Mouse (Mus musculus) stomach, embryonic 15.5 days (tissue): ENCODE results near the gene Phf12. TPM values are rescaled to one million over a fixed set of nuclear protein-coding genes. Genes with fewer than 3 reads are reported as not detected.

Source experiments
- ATAC-seq: fragments of 200-750 bp; cut with Nextera tagmentation; 2 replicates; pipeline ENCODE4 v1.8.0; 2017; ENCODE audit warnings: low read depth, moderate number of reproducible peaks, moderate TSS enrichment; ENCODE audit not compliant: insufficient read depth, low FRiP score
- H3K27ac ChIP-seq: fragments of 300-500 bp; sonication (generic); 2 replicates; pipeline ENCODE4 v1.5.1; 2015; ENCODE audit warnings: mild to moderate bottlenecking, inconsistent platforms
- H3K27me3 ChIP-seq: fragments of 300-500 bp; sonication (generic); replicated peaks from 2 replicates; pipeline ENCODE4 v1.6.1; 2015; ENCODE audit warnings: inconsistent platforms
- H3K36me3 ChIP-seq: fragments of 300-500 bp; sonication (generic); 2 replicates; pipeline ENCODE4 v1.6.1; 2015; ENCODE audit warnings: inconsistent platforms
- H3K4me1 ChIP-seq: fragments of 300-500 bp; sonication (generic); 2 replicates; pipeline ENCODE4 v1.6.1; 2015; ENCODE audit warnings: inconsistent platforms
- H3K4me2 ChIP-seq: fragments of 300-500 bp; sonication (generic); 2 replicates; pipeline ENCODE4 v1.6.1; 2015; ENCODE audit warnings: mild to moderate bottlenecking, inconsistent platforms
- H3K4me3 ChIP-seq: fragments of 300-500 bp; sonication (generic); replicated peaks from 2 replicates; pipeline ENCODE4 v1.5.1; 2015; ENCODE audit warnings: inconsistent platforms
- H3K9ac ChIP-seq: fragments of 300-500 bp; sonication (generic); 2 replicates; pipeline ENCODE4 v1.6.1; 2015; ENCODE audit warnings: inconsistent platforms
- H3K9me3 ChIP-seq: fragments of 300-500 bp; sonication (generic); 2 replicates; pipeline ENCODE4 v1.6.1; 2016; ENCODE audit warnings: inconsistent platforms
- WGBS: fragments of 180-500 bp; shearing (Covaris S2); methylation state at CpG from one replicate; pipeline ENCODE4 v1.1.7; 2015; 5-methylcytosine and 5-hydroxymethylcytosine counted together
- polyA plus RNA-seq: library from polyadenylated mRNA; unstranded; fragments of >200 nt; fragmentation: Nextera tagmentation; extraction: Ambion mirVana; gene quantifications from 2 replicates; pipeline ENCODE4 v1.2.1, GENCODE M21; 2015

The Phf12 gene
- polyA plus RNA-seq, 1 experiment from 2014 or later: 13.4 TPM

GRCm38 (mm10) chr11:77989071-77989690 lies 6.6 kb downstream of the Phf12 start:
- Histone ChIP-seq H3K4me2 (no peak overlapping the region), H3K36me3 (peaks cover 10% of the 10 kb centered on the region; the same call in 1 of the 2 replicates), H3K9me3 (no peaks in the 10 kb centered on the region), H3K27ac (no peak overlapping the region), H3K9ac (no peak overlapping the region), H3K4me1 (peaks cover 9% of the 10 kb centered on the region), H3K27me3 (no peaks in the 10 kb centered on the region), H3K4me3 (no peak overlapping the region)
- ATAC-seq: no peak
- WGBS: 86% methylated on average over 13 of the region's 13 CpGs

DNA sequence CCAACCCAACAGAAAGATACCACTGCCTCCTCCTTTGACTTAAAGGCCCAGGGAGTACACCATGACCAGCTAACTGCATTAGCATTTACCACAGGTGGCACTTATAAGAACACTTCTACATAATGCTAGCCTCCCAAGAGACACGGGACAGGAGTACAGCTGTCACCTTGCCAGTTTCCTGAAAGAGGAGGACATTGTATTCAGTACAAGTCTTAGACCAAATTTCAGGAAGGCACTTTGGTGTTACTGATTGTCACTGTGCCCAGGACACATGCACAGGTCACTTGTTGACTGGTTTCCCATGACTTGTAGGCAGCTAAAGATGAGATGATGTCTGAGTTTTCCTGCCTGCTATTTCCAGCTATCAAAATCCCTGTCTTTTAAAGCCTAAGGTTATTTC lies 13.0 kb downstream of the Phf12 start:
- Histone ChIP-seq H3K27me3 (no peaks in the 10 kb centered on the region), H3K4me3 (no peak overlapping the region), H3K9me3 (no peaks in the 10 kb centered on the region), H3K4me1 (no peaks in the 10 kb centered on the region), H3K36me3 (0 out of 2 replicates have a peak, but pooled peaks cover 3% of the 10 kb centered on the region), H3K4me2 (no peak overlapping the region), H3K9ac (no peak overlapping the region), H3K27ac (no peak overlapping the region)
- WGBS: 69% methylated on average over 1 of the region's 1 CpGs
- ATAC-seq: no peak

GRCm38 (mm10) chr11:78006446-78006845 lies 23.9 kb downstream of the Phf12 start:
- WGBS: 94% methylated on average over 5 of the region's 5 CpGs
- Histone ChIP-seq H3K9me3 (no peaks in the 10 kb centered on the region), H3K27ac (no peak overlapping the region), H3K9ac (no peak overlapping the region), H3K36me3 (peaks cover 32% of the 10 kb centered on the region), H3K4me1 (no peaks in the 10 kb centered on the region), H3K4me3 (no peak overlapping the region), H3K4me2 (no peak overlapping the region), H3K27me3 (no peaks in the 10 kb centered on the region)
- ATAC-seq: no peak

DNA sequence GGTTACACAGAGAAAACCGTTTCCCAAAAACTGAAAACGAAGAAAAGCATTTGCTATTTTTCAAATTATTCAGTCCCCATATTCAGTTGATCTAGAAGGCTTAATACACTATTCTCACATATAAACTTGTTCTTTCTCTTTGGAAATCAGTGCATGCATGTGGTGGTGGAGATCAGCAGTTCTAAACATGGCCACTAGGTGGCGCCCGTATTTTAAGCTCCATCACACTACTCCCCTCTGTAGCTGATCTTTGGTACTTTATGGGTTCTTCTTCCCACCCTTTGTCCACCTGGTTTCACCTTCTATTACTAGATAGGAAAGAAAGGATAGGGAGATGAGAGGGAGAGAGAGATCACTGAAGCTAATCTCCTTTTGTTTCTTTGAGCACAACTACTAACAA lies 37.1 kb downstream of the Phf12 start:
- Histone ChIP-seq H3K9ac (no peak overlapping the region), H3K27ac (no peak overlapping the region), H3K4me2 (no peak overlapping the region), H3K9me3 (no peaks in the 10 kb centered on the region), H3K36me3 (peaks cover 75% of the 10 kb centered on the region), H3K4me1 (no peaks in the 10 kb centered on the region), H3K27me3 (no peaks in the 10 kb centered on the region), H3K4me3 (no peak overlapping the region)
- WGBS: 17% methylated on average over 4 of the region's 4 CpGs
- ATAC-seq: no peak

- no peak overlapping the region for H3K4me3 ChIP-seq
- H3K27ac ChIP-seq: no peak overlapping the region
- no peak overlapping the region for H3K4me2 ChIP-seq
- 85% methylated on average over 8 of the region's 8 CpGs for whole genome bisulfite sequencing
- H3K9ac ChIP-seq: no peak overlapping the region
- no peak for ATAC-seq
- H3K27me3 ChIP-seq: no peaks in the 10 kb centered on the region
- peaks cover 75% of the 10 kb centered on the region for H3K36me3 ChIP-seq
- H3K9me3 ChIP-seq: no peaks in the 10 kb centered on the region
- H3K4me1 ChIP-seq: no peaks in the 10 kb centered on the region
Observed at GRCm38 (mm10) chr11:78023607-78024006, 41.1 kb downstream of the Phf12 start.

DNA sequence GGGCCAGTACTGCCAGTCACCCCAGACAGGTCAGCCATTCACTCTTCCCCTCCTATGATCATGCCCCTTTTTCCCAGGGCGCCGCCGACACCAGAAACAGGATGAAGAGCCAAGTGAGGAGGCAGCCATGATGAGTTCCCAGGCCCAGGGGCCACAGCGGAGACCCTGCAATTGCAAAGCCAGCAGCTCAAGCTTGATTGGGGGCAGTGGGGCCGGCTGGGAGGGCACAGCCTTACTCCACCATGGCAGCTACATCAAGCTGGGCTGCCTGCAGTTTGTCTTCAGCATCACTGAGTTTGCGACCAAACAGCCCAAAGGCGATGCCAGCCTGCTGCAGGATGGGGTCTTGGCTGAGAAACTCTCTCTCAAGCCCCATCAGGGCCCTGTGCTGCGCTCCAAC lies 46.7 kb downstream of the Phf12 start:
- ATAC-seq: no peak
- peaks cover 50% of the 10 kb centered on the region for H3K36me3 ChIP-seq

GRCm38 (mm10) chr11:78030600-78030999 lies 48.0 kb downstream of the Phf12 start:
- Histone ChIP-seq H3K27ac (no peak overlapping the region; the same call in 1 of the 2 replicates), H3K4me2 (no peak overlapping the region), H3K36me3 (peaks cover 44% of the 10 kb centered on the region), H3K9me3 (no peaks in the 10 kb centered on the region), H3K4me1 (peaks cover 14% of the 10 kb centered on the region), H3K27me3 (no peaks in the 10 kb centered on the region), H3K9ac (no peak overlapping the region), H3K4me3 (no peak overlapping the region)
- ATAC-seq: no peak
- 72% methylated on average over 2 of the region's 2 CpGs for WGBS

More for the DNA sequence above, 46.7 kb downstream of the Phf12 start:
- H3K27ac ChIP-seq: no peak overlapping the region
- no peak overlapping the region for H3K4me2 ChIP-seq
- no peak overlapping the region for H3K9ac ChIP-seq
- WGBS: 92% methylated on average over 8 of the region's 8 CpGs
- H3K4me3 ChIP-seq: no peak overlapping the region
- H3K27me3 ChIP-seq: no peaks in the 10 kb centered on the region
- H3K9me3 ChIP-seq: no peaks in the 10 kb centered on the region
- H3K4me1 ChIP-seq: peaks cover 14% of the 10 kb centered on the region

GRCm38 (mm10) chr11:78031389-78031788 lies 48.8 kb downstream of the Phf12 start:
- Histone ChIP-seq H3K9me3 (no peaks in the 10 kb centered on the region), H3K9ac (no peak overlapping the region), H3K36me3 (peaks cover 36% of the 10 kb centered on the region), H3K27me3 (no peaks in the 10 kb centered on the region), H3K4me2 (peak overlapping the region; percentile 97), H3K4me1 (peaks cover 14% of the 10 kb centered on the region), H3K27ac (peak overlapping the region; percentile 89), H3K4me3 (peak overlapping the region; percentile 71)
- ATAC-seq: no peak
- WGBS: 44% methylated on average over 6 of the region's 6 CpGs

DNA sequence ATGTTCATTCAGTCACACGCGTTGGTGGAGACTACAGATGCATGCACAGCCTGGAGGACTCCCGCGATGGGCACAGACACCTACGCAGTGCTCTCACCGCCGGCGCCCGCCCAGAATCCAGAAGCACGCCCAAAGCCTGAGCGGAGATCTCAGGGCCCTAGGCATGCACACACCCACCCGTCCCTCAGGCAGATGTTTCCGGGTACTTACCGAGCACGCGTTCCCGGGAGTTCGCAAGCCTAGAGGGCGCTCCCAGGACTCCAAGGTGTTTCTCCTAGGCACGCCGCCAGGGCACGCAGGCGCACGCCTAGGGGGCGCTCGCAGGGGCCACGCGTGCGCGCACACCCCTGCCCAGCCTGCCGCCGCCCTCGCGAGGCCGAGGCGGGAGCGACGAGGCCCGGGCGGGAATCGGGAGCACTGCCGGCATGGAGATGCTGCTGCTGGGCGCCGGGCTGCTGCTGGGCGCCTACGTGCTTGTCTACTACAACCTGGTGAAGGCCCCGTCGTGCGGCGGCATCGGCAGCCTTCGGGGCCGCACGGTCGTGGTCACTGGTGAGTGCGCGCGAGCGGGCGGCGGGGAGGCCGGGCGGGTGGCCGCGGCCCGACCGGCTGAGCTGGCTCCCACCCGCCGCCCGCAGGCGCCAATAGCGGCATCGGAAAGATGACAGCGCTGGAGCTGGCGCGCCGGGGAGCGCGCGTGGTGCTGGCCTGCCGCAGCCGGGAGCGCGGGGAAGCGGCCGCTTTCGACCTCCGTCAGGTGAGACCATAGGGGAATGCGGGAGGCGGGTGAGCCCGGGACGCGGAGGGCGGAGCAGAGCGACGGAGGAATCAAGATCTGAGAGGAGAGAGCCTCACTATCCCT lies 49.6 kb downstream of the Phf12 start, which contains the start of gene Dhrs13:
TSS of gene Dhrs13 (plus strand) at position 334 of the 862 bp plus-strand sequence.
- Histone ChIP-seq H3K27ac (peak within 1 kb of the TSS; percentile 89), H3K9ac (peak within 1 kb of the TSS; percentile 65), H3K36me3 (peaks cover 28% of the 10 kb centered on the region), H3K4me2 (peak within 1 kb of the TSS; percentile 97), H3K27me3 (no peaks in the 10 kb centered on the region), H3K4me3 (peak within 1 kb of the TSS; percentile 71), H3K9me3 (no peaks in the 10 kb centered on the region), H3K4me1 (peaks cover 19% of the 10 kb centered on the region)
- peak; percentile 91 for ATAC-seq
- WGBS: under 1% methylated on average over 94 of the region's 96 CpGs

DNA sequence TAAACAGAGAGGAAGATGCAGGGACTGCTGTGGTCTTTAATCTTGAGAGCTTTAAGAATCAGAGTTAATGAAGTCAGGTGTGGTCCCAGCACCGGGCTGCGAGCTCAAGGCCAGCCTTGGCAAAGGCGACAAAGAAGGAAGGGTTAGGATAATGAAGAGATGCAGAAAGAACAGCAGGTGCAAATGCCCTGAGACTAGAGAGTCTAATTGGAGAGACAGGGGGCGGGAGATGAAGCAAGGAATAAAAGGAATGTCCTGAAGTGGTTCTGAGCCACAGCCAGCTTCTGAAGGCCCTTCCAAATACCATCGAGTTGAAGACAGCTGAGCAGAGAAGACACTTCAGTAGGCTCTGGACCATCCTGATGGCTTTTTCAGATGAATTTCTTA lies 50.2 kb downstream of the Phf12 start:
- Histone ChIP-seq H3K27ac (peak overlapping the region; percentile 89; the same call in 1 of the 2 replicates), H3K4me3 (peak overlapping the region; percentile 71), H3K4me1 (peaks cover 25% of the 10 kb centered on the region), H3K9me3 (no peaks in the 10 kb centered on the region), H3K4me2 (peak overlapping the region; percentile 97), H3K9ac (peak overlapping the region; percentile 65), H3K36me3 (peaks cover 23% of the 10 kb centered on the region), H3K27me3 (no peaks in the 10 kb centered on the region)
- ATAC-seq: no peak
- 10% methylated on average over 5 of the region's 5 CpGs for WGBS

DNA sequence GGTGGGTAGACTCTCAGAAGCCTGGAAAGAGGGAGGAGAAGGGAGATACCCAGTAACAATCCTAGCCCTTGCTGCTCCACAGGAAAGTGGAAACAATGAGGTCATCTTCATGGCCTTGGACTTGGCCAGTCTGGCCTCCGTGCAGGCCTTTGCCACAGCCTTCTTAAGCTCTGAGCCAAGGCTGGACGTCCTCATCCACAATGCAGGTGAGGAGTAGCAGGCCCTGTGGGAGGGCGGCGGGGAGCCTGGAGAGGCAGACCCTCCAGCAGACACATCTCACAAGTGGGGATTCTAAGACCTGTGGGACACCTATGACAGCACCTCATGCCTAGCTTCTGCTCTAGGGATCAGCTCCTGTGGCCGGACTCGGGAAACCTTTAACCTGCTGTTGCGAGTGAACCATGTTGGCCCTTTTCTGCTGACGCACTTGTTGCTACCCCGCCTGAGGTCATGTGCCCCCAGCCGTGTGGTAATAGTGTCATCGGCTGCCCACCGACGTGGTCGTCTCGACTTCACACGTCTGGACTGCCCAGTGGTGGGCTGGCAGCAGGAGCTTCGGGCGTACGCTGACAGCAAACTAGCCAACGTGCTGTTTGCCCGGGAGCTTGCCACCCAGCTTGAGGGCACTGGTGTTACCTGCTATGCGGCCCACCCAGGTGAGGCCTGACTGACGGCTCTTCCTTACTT lies 51.5 kb downstream of the Phf12 start:
- Histone ChIP-seq H3K9ac (no peak overlapping the region), H3K4me1 (peaks cover 36% of the 10 kb centered on the region), H3K9me3 (no peaks in the 10 kb centered on the region), H3K4me2 (no peak overlapping the region), H3K36me3 (peaks cover 14% of the 10 kb centered on the region), H3K27me3 (no peaks in the 10 kb centered on the region), H3K4me3 (no peak overlapping the region), H3K27ac (no peak overlapping the region)
- WGBS: 94% methylated on average over 23 of the region's 23 CpGs
- no peak for ATAC-seq

DNA sequence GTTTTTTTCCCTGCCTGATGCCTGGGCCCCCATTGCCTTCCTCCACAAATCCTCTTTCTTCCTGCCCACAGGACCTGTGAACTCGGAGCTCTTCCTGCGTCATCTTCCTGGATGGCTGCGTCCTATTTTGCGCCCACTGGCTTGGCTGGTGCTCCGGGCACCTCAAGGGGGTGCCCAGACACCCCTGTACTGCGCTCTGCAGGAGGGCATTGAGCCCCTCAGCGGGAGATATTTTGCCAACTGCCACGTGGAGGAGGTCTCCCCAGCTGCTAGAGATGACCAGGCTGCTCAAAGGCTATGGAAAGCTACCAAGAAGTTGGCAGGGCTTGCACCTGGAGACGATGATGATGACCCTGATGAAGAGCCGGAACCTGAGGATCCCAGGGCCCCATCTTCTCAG lies 54.2 kb downstream of the Phf12 start:
- 83% methylated on average over 10 of the region's 10 CpGs for WGBS
- Histone ChIP-seq H3K4me3 (no peak overlapping the region), H3K9ac (no peak overlapping the region), H3K36me3 (peaks cover 6% of the 10 kb centered on the region; the same call in 1 of the 2 replicates), H3K4me1 (peaks cover 30% of the 10 kb centered on the region), H3K9me3 (no peaks in the 10 kb centered on the region), H3K27me3 (no peaks in the 10 kb centered on the region), H3K27ac (no peak overlapping the region), H3K4me2 (no peak overlapping the region)
- ATAC-seq: no peak
